Mouse (Mus musculus) forebrain, embryonic 10.5 days (tissue): ENCODE measurements at regions not wholly inside any gene's neighbourhood (a gene's known extent, or its start where the extent isn't known, plus 50 kb on each side); places are given as distances from the start of the nearest gene placed in this dataset.

Experiments used
- DNase-seq: peaks from one replicate; pipeline ENCODE4 v3.0.0-alpha.2; 2017; ENCODE audit warnings: low spot score; ENCODE audit errors: extremely low spot score
- H3K27ac ChIP-seq: fragments of 300-500 bp; sonication (generic); 2 replicates; pipeline ENCODE4 v1.5.1; 2016; ENCODE audit warnings: mild to moderate bottlenecking
- H3K27me3 ChIP-seq: fragments of 300-500 bp; sonication (generic); 2 replicates; pipeline ENCODE4 v1.6.1; 2016; ENCODE audit warnings: mild to moderate bottlenecking; ENCODE audit not compliant: poor library complexity, severe bottlenecking
- H3K36me3 ChIP-seq: fragments of 300-500 bp; sonication (generic); replicated peaks from 2 replicates; pipeline ENCODE4 v1.6.1; 2016; ENCODE audit warnings: mild to moderate bottlenecking, moderate library complexity
- H3K4me1 ChIP-seq: fragments of 300-500 bp; sonication (generic); 2 replicates; pipeline ENCODE4 v1.6.1; 2016
- H3K4me3 ChIP-seq: fragments of 300-500 bp; sonication (generic); 2 replicates; pipeline ENCODE4 v1.5.1; 2016; ENCODE audit warnings: mild to moderate bottlenecking, moderate library complexity
- H3K9me3 ChIP-seq: fragments of 300-500 bp; sonication (generic); 2 replicates; pipeline ENCODE4 v1.6.1; 2016; ENCODE audit warnings: mild to moderate bottlenecking, moderate library complexity
- WGBS: fragments of 180-500 bp; shearing (Covaris S2); methylation state at CpG from one replicate; pipeline ENCODE4 v1.1.7; 2016; 5-methylcytosine and 5-hydroxymethylcytosine counted together

DNA sequence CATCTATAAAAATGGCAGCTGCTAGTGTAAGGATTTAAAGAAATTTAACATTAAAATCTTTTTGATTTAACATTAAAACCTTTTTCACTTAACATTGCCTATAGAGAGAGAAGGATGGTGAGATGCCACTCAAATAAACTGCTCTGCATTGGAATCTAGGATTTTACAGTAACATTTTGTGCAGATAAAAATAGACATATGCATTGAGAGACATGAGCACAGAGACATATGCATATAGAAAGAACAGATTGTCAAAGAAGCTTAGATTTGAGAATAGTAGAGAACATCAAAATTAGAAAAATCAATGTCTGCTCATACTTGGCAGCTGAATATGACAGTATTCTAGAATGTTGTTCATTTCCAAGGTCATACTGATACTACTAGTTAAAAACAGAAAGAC lies 220.2 kb downstream of the Arap2 start:
- no peak for DNase-seq
- no peak overlapping the region for H3K4me3 ChIP-seq
- no peaks in the 10 kb centered on the region for H3K9me3 ChIP-seq
- no peaks in the 10 kb centered on the region for H3K36me3 ChIP-seq
- H3K27ac ChIP-seq: no peak overlapping the region
- H3K4me1 ChIP-seq: no peaks in the 10 kb centered on the region
- no peaks in the 10 kb centered on the region for H3K27me3 ChIP-seq

GRCm38 (mm10) chr5:62539304-62539703 lies 226.7 kb downstream of the Arap2 start:
- WGBS: 90% methylated on average over 2 of the region's 2 CpGs
- Histone ChIP-seq H3K27ac (no peak overlapping the region), H3K4me1 (no peaks in the 10 kb centered on the region), H3K9me3 (no peaks in the 10 kb centered on the region), H3K36me3 (no peaks in the 10 kb centered on the region), H3K4me3 (no peak overlapping the region), H3K27me3 (no peaks in the 10 kb centered on the region)
- DNase-seq: no peak

DNA sequence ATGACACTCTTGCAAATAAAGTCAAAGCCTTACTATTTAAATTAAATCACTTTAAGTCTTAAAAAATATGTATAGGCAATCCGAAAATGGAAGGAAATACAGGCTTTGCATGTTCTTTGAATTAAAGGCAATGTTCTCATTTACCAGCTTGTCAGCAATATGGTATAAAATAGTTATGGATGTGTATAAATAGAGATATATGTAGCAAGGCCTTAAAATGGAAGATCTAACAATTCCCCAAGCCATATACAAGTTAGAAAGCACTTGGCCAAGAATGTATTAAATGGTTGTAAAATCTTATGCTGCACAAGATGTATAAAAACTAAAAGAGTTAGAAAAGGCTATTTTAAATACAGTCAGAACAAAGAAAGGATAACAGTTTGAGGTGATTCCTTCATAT lies 254.1 kb downstream of the Arap2 start:
- Histone ChIP-seq H3K9me3 (no peaks in the 10 kb centered on the region), H3K4me1 (no peaks in the 10 kb centered on the region), H3K27me3 (no peaks in the 10 kb centered on the region), H3K36me3 (no peaks in the 10 kb centered on the region), H3K27ac (no peak overlapping the region), H3K4me3 (no peak overlapping the region)
- no peak for DNase-seq
- WGBS: 82% methylated on average over 1 of the region's 1 CpGs

- H3K9me3 ChIP-seq: no peaks in the 10 kb centered on the region
- H3K27ac ChIP-seq: no peak overlapping the region
- no peaks in the 10 kb centered on the region for H3K36me3 ChIP-seq
- WGBS: 46% methylated on average over 5 of the region's 5 CpGs
- peak; percentile 34 for DNase-seq
- H3K27me3 ChIP-seq: no peaks in the 10 kb centered on the region
- H3K4me1 ChIP-seq: no peaks in the 10 kb centered on the region
- H3K4me3 ChIP-seq: no peak overlapping the region
These were observed 282.4 kb downstream of the Arap2 start for GRCm38 (mm10) chr5:62483521-62483920.

DNA sequence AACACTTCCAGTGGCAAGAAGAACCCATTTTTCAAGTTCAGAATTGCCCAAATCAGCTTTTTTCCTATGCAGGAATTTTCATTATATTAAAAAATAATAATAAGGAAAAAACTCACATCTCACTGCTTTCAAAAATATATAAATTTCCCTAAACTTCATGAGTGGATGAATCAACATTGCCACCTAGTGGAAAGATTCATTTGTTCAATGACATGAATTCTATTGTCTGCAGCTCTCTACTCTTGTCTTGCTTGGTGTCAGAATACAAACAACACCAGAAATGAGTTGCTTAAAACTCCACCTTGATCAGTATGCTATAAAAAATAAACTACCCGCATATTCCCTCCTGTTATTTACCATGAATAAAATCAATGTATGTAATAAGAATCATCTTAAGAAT lies 285.0 kb downstream of the Arap2 start:
- H3K36me3 ChIP-seq: no peaks in the 10 kb centered on the region
- no peaks in the 10 kb centered on the region for H3K4me1 ChIP-seq
- 33% methylated on average over 1 of the region's 1 CpGs for WGBS
- H3K27me3 ChIP-seq: no peaks in the 10 kb centered on the region
- H3K27ac ChIP-seq: no peak overlapping the region
- no peak for DNase-seq
- H3K9me3 ChIP-seq: no peaks in the 10 kb centered on the region
- no peak overlapping the region for H3K4me3 ChIP-seq

DNA sequence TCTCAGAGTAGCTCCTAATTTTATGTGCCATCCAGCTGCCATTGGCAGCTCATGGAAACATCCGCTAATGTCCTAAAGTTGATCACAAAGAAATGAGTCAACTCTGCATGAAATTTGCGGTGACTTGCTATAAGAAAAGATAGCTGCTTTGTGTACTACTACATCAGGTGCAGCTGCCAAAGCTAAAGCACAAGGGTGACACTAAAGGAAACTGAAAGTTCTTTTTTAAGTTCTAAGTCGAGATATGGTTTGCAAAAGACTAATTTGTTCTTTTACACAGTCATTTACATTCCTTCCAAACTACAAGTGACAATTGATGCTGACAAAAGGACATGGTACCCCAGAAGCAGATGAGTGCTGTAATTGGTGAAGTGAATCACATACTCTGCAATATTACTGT lies 292.5 kb downstream of the Arap2 start:
- no peaks in the 10 kb centered on the region for H3K4me1 ChIP-seq
- H3K27ac ChIP-seq: no peak overlapping the region
- no peaks in the 10 kb centered on the region for H3K36me3 ChIP-seq
- H3K9me3 ChIP-seq: no peaks in the 10 kb centered on the region
- no peak for DNase-seq
- no peak overlapping the region for H3K4me3 ChIP-seq
- no peaks in the 10 kb centered on the region for H3K27me3 ChIP-seq
- 86% methylated on average over 3 of the region's 3 CpGs for WGBS

- Histone ChIP-seq H3K36me3 (no peaks in the 10 kb centered on the region), H3K4me1 (no peaks in the 10 kb centered on the region)
- 85% methylated on average over 1 of the region's 1 CpGs for WGBS
These were observed 299.2 kb downstream of the Arap2 start for GRCm38 (mm10) chr5:62466802-62467201.

GRCm38 (mm10) chr5:62462574-62462973 lies 303.4 kb downstream of the Arap2 start:
- DNase-seq: no peak
- Histone ChIP-seq H3K36me3 (no peaks in the 10 kb centered on the region), H3K27ac (no peak overlapping the region), H3K9me3 (no peaks in the 10 kb centered on the region), H3K4me1 (no peaks in the 10 kb centered on the region), H3K4me3 (no peak overlapping the region), H3K27me3 (no peaks in the 10 kb centered on the region)
- WGBS: 74% methylated on average over 2 of the region's 2 CpGs

More at GRCm38 (mm10) chr5:62466802-62467201, 299.2 kb downstream of the Arap2 start:
- H3K27me3 ChIP-seq: no peaks in the 10 kb centered on the region
- no peak overlapping the region for H3K4me3 ChIP-seq
- H3K27ac ChIP-seq: no peak overlapping the region
- H3K9me3 ChIP-seq: no peaks in the 10 kb centered on the region
- no peak for DNase-seq
